Mouse (Mus musculus): Measurements from ENCODE around the gene Itih1.

The Itih1 gene

DNA sequence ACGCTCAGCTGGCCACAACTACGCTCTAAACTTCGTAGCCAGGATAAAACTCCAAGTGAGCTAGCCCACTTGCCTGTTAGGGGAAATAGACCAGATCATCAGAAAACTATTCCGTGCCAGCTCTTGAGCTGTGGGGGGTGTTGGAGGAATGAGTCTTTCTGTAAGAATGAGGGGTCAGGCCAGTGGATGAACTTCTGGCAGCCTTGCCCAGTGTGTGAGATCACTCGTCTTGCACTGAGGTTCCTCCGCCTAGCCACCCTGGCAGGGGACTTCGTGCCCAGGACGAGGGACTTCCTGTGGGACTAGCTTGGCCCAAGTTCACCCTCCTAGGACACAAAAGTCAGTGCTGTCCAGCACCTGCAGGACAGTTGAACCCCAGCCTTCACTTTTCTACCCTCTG lies 38.8 kb downstream of the Itih1 start:
- DNase-seq (ENCODE audit: low spot score in 2 of 2) = no peak

DNA sequence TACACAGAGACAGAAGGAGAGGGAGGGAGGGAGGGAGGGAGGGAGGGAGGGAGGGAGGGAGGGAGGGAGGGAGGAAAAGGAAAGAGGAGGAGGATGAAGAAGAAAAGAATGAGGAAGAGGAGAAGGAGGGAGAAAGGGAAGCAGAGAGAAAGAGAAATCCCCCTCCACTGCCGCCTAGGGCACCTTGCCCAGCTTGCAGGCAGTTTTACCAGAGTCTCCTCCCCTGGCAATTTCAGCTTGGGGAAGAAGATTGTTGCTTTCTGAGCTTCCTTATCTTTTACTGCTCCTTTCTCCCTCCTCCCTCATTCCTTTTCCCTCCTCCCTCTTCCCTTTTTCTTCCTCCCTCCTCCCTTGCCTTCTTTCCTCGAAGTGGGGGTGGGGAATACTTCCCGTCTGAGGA lies 40.1 kb downstream of the Itih1 start:
- DNase-seq (ENCODE audit: low spot score in 2 of 2) = no peak

GRCm38 (mm10) chr14:30902628-30903027 lies 40.5 kb downstream of the Itih1 start:
- no peak for DNase-seq (ENCODE audit: low spot score in 2 of 2)

GRCm38 (mm10) chr14:30899972-30900371 lies 43.1 kb downstream of the Itih1 start:
- no peak for DNase-seq (ENCODE audit: low spot score in 2 of 2)

DNA sequence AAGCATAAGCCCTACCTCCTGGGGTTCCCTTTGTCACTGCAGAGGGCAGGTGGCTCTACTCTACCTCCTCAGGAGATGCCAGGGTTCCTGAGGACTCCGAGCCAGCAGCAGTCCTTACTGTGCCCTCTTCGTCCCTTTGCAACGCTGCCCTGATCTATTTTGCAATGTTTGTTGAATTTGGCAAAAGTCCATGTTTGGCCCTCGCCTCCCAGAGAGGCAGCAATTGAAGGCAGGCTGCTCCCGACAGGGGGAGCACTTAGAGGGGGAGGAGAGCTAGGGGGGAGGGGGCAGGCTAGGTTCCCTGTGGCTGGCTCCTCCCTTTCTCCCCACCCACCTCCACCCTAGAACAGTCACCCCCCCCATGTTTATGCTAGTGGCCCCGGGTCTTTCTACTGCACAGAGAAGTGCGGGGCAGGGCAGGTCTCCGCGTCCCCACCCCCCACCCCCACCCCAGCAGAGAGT lies 54.8 kb downstream of the Itih1 start:
- no peak for DNase-seq (ENCODE audit: low spot score in 2 of 2)

- DNase-seq (ENCODE audit: low spot score in 2 of 2) = no peak
These were observed 56.9 kb downstream of the Itih1 start, which contains the start of gene Itih4 for GRCm38 (mm10) chr14:30886204-30886603. Itih4 (plus strand) TSS chr14:30886476.

DNA sequence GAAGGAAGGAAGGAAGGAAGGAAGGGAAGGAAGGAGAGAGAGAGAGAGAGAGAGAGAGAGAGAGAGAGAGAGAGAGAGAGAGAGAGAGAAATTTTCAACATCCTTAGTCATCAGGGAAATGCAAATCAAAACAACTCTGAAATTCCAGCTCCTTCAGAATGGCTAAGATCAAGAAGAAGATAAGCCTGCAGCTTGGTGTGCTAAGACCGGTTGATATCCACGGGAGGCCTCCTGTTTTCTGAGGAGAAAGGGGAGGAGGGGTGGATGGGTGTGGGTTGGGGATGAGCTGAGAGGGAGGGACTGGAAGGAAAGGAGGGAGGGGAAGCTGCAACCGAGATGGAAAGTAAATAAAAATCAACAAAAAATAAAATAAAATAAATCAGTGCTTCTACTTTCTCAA lies 57.8 kb downstream of the Itih1 start:
- no peak for DNase-seq (ENCODE audit: low spot score in 2 of 2)

- no peak for DNase-seq (ENCODE audit: low spot score in 2 of 2)
These were observed 61.4 kb downstream of the Itih1 start for GRCm38 (mm10) chr14:30881718-30882108.

DNA sequence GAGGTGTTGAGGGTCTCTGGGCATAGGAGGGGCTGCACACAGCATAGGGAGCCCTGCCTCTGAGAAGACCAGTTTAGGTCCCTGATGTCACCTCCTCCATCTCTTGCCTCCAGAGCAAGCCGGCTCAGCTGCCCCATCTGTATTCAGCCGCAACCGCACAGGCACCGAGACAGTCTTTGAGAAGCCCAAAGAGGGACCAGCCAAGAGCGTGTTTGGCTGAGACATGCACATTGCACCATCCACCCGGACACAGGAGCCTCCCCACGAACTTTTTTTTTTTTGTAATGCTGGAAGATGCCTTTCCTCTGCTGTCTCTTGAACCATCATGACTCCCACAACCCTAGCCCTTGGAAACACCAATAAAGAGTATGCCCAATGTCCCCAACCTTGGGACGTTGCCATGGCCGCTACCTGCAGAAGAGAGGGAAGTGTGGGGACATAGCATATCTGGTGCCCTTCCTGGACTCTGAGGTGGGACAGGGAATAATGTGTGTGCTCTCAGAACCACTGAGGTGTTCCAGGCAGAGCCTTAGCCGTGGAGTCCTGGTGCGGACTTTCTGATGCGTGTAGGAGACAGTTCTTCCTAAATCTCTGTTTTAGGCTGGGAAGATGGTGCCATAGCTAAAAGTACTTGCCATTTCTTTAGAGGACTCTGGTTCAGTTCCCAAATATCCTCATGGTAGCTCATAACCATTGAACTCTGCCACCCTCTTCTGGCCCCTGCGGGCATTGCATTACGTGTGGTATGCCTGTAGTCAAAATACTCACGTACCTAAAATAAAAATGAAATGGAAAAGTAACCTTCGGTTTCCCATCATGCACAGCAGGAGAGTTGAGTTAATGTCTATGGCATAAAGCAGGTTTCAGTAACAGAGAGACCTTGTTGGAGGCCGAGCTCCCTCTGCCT lies 62.0 kb downstream of the Itih1 start:
- no peak for DNase-seq (ENCODE audit: low spot score in 2 of 2)

DNA sequence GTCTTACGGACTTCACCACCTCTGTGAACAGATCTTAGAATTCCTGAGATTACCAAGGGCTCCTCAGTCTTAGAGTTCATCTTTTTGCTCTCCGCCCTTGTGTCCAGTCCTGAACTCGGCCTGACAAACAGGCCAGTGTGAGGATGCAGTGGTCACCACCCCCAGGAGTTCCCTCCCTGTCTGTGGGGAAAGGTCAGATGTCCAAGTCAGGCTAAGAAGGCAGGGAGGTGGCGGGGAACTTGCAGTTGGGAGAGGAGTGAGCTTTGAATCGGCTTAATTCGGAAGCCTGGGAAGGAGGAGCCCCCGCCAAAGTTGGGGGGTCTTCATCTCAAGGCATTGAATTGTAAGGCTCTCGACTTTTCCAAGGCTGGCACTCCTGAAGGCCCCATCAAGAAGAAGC lies 62.8 kb downstream of the Itih1 start:
- no peak for DNase-seq (ENCODE audit: low spot score in 2 of 2)

DNA sequence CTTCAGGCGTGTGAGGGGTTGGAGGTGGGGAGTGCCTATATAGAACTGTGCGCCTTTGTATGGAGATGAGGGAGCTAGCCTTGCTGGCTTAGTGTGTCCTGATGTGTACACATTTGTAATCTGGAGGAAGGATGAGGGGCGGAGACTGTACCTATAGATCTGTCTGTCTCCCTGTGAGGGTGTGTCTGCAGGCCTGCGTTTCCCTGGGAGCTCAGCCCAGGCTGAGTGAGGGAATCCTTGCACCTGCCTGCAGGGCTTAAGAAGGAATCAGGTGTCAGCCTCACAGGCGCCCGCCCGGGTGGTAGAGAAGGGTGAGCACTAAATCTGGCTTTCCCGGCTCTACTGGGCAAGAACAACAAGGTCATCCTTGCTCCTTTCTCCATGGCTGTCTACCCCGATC lies 63.3 kb downstream of the Itih1 start:
- no peak for DNase-seq (ENCODE audit: low spot score in 2 of 2)
